Mouse (Mus musculus) ovary, postnatal 14 days (tissue): ENCODE measurements around the gene Pik3cd.

ENCODE experiments used
- DNase-seq: peaks from one replicate; pipeline ENCODE4 v3.0.0; 2022; ENCODE audit warnings: low spot score

Gene Pik3cd

DNA sequence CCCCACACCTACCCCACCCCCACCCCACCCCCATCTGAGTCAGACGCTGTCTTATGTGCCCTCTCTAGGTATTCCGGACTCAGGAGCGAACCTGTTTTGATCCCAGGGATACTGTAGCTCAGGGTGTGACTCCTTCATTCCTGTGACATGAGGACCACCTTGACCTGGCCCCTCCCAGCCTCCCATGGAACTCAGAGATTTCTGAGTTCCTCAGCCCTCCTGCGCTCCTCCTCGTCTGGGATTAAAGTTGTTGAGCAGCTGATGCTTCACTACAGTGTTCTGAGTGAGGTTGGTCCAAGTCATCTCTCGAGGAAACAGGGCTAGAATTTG is 94.1 kb downstream of the Pik3cd start:
- no peak for DNase-seq

DNA sequence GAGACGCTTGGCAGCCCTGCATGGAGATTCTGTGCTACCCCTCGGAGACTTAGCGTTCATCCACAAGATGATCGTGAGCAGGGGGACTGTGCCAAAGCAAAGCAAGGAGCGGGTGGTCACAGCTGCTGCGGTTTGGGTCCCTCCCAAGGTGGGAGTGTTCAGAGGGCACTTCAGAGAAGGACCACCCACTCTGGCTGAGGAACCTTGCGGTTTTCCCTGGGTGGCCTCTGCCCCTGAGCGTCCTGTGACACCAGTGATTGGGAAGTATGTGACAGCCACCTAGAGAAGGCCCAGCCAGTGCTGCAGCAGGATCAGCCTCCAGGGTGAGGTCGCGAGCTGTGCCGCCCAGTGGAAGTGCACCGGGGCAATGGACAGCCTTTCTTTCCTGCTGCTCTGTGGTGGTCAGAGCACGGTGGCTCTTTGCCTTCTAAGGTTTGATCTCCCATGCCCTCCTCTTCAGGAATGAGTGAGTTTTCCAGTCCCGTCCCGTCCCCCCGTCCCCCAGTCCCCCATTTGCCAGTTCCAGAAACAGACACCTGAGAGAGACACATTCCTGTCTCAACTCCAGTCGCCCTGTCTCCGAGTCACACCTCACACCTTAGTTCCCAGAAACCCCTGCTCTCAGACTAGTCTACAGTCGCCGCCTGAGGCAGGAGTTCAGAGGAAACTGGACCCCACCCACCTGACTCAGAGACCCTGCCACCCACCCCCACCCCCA is 94.6 kb downstream of the Pik3cd start:
- peak; percentile 17 for DNase-seq

DNA sequence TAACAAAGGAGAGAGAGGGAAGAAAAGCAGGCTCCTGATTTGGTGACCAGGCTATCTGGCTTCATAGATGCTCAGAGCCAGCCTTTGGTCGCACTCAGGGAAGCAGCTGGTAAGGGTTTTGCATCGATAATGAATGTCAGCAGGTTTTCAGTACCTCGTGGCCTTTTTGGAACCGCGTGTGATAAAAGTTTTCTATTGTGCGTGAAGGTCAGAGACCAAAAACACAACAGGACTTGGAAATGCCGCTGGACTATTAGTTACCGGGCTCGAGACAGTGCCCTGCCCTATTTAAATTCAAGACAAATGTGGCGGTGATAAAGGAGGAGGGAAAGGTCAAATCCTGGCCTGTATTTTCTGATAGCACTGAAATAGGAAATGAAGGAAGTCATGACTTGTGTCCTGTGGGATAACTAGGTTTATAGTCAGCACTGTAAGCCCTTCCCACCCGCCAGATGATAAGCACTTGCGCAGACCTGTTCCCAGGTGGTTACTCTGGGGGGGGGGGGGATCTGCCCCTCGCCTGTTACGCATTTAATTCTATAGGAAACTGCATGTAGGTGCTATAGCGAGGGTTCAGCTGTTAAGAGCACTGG is 95.5 kb downstream of the Pik3cd start:
- no peak for DNase-seq

DNA sequence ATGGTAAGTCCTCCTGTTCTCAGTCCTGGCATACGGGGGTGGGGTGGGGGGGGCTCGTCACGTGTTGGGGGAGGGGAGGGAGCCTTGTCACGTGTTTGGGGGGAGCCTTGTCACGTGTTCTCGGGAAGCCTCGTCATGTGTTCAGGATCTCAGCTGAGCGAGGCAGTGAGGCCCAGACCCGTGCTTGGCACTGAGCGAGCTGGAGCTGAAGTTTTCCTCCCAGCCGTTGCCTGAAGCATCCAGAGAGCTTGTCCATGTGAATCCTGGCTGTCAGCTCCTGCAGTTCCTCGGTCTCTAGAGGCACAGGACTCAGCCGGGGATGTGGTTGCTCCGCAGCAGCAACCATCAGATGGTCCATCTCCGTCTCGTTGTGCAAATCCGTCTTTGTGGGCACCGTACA is 96.3 kb downstream of the Pik3cd start:
- DNase-seq, result no peak

DNA sequence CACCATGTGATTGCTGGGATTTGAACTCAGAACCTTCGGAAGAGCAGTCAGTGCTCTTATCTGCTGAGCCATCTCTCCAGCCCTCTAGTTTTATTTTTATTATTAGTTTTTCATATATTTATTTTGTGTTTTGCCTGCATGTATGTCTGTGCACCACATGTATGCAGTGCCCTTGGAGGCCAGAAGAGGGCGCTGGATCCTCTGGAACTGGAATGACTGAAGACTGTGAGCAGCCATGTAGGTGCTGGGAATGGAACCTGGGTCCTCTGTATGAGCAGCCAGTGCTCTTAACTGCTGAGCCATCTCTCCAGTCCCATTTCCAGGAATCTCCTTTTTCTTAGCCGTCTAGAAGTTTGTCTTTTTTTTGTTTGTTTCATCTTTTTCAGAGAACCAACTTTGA is 97.9 kb downstream of the Pik3cd start:
- no peak for DNase-seq

DNA sequence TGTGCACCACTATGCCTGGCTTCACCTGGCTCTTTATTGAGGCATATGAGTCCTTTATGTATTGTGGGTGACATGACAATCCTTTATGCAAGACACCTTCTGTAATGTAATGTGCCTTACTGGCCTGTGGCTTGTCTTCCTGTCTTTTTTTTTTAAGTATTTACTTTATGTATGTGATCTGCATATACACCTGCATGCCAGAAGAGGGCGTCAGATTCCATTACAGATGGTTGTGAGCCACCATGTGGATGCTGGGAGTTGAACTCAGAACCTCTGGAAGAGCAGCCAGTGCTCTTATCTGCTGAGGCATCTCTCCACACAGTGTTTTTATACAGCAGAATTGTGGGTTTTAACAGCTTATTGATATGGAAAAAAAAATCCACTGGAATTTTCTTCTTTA is 98.5 kb downstream of the Pik3cd start:
- DNase-seq, result no peak

DNA sequence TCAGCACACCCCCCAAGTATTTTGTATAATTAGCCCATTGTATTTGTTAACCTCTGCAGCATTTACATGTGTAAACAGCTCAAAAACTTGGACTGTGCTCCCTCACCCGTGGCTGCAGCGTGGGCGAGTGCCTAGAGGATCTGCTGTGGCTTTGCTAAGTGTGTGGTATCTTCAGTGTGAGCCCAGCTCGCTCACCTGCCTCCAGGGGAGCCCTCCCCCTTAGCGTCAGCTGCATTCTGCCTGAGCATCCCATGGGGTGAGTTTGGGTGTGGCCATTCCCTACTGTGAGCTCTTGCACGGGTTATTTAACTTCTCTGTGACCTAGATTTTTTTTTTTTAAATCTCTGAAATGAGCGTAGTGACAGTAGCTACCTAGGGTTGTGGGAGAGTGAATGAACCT is 100.1 kb downstream of the Pik3cd start:
- no peak for DNase-seq

DNA sequence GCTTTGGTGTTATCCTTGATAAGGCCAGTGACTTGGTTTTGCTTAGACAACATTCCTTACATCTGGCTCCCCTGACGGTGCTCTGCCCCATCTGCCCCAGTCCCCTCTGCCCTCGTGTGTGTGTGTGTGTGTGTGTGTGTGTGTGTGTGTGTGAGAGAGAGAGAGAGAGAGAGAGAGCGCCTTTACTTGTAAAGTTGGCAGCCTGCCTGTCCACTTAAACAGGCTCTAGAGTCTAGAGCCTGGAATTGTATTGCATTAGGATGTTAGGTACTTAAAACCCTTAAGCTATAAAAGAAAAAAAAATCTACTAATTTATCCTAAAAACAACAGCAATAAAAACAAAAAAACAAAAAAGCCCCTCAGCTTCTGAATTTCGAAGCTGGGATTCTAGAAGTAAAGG is 100.9 kb downstream of the Pik3cd start:
- no peak for DNase-seq

DNA sequence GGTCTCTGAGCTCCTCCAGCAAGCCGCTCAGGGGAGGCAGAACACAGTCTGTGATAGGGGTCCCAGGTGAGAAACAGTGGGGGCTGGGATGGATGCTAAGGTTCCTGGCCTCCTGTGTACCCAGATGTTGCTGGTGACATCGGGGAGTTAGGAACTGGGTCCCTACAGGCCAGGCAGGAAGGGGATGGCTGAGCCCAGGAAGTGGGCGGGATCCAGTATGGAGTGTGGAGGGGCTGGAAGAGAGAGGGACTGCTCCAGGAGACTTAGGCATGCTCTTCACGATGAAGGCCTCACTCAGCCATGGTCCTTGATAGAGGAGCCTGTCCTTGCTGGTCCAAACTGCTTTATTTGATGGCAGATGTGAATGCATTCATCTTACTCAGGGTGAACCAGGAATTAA is 102.2 kb downstream of the Pik3cd start:
- DNase-seq, result no peak

DNA sequence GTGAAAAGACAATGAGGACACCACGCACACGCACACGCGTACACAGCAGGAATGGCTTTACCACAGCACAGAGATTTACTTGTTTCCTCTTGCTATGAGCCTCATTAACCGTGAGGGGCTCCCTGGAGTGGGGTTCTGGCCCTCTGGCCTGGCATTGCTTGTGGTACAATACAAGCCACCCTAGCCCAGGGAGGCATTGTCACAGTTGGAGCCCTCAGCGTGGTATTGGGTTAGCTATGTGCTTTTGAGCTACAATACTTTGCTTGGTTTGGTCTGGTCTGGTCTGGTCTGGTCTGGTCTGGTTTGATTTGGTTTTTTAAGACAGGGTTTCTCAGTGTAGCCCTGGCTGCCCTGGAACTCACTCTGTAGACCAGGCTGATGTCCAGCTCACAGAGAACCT is 102.8 kb downstream of the Pik3cd start:
- DNase-seq, result no peak
